Mouse (Mus musculus) layer of hippocampus, postnatal 25 days (tissue): ENCODE measurements at regions not wholly inside any gene's neighbourhood (a gene's known extent, or its start where the extent isn't known, plus 50 kb on each side); places are given as distances from the start of the nearest gene placed in this dataset.
A peak's percentile ranks its signal among the peaks of the same experiment; 100 is the strongest.

ENCODE experiments used
- DNase-seq, 2 experiments: peaks; one replicate each; pipeline ENCODE4 v3.0.0; 2022; ENCODE audit warnings: mixed read lengths in 2 of 2, low spot score in 1 of 2; ENCODE audit errors: extremely low spot score in 1 of 2

GRCm38 (mm10) chr19:6647216-6647615 lies 104.4 kb upstream of the Slc22a12 start:
- no peak for DNase-seq

DNA sequence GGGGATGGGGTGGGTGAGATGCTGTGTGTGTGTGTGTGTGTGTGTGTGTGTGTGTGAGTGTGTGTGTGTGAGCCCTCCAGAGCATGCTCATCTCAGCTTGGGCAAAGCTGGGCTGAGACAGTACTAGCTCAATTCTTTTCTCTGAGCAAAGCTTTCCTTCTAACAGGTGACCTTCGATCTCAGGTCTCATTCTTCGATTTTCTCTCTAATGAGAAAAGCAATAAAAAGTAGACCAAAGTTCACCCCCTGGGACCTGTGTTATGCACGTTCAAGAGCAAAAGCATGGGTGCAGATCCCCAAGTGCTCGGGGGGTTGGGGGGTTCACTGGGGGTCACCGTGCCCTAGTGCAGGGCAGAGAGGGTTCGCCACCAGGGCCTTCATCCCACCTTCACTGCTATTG lies 103.1 kb upstream of the Slc22a12 start:
- no peak for DNase-seq

GRCm38 (mm10) chr19:6644871-6645270 lies 102.0 kb upstream of the Slc22a12 start:
- DNase-seq, result no peak

DNA sequence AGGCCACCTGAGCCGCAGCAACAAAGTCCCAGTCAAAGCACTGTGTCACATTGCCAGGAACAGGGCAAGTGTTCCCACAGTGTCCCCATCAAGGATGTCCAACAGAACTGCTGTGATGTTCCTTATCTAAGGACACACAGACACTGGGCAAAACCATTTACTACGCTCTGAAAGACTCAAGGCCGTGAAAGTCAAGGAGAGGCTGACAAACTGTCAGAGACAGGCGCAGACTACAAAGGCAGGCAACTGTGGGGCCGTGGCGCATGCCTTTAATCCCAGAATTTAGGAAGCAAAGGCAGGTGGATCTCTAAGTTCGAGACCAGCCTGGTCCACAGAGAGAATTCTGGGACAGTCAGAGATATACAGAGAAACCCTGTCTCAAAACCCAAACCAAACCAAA lies 96.8 kb upstream of the Slc22a12 start:
- no peak for DNase-seq

- no peak for DNase-seq
Observed at GRCm38 (mm10) chr19:6633400-6633799, 90.6 kb upstream of the Slc22a12 start.

DNA sequence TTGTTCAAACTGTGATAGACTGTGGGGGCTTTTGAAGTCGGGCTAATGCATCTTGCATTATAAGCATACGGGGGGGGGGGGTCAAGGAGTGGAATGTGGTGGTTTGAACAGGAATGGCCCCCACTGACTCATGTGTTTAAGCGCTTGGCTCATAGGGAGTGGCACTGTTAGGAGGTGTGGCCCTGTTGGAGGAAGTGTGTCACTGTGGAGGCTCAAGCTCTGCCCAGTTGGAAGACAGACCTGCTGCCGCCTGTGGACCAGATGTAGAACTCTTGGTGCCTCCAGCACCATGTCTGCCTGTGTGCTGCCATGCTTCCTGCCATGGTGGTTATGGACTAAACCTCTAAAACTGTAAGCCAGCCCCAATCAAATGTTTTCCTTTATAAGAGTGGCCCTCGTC lies 89.0 kb upstream of the Slc22a12 start:
- no peak for DNase-seq

DNA sequence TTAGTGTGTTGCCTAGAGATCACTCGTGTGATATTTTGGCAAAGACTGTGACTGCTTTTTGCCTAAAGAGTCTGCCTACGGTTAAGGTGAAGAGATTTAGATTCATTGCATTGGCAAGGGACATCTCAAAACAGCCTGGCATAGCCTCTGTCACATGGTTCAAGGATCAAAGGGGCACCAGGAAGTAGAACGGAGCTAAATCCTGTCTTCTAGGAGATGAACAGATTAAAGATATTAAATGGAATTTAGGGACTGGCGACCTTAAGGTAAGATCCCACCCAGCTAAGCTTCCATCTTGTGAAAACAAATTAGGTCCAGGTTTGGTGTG lies 87.7 kb upstream of the Slc22a12 start:
- no peak for DNase-seq

DNA sequence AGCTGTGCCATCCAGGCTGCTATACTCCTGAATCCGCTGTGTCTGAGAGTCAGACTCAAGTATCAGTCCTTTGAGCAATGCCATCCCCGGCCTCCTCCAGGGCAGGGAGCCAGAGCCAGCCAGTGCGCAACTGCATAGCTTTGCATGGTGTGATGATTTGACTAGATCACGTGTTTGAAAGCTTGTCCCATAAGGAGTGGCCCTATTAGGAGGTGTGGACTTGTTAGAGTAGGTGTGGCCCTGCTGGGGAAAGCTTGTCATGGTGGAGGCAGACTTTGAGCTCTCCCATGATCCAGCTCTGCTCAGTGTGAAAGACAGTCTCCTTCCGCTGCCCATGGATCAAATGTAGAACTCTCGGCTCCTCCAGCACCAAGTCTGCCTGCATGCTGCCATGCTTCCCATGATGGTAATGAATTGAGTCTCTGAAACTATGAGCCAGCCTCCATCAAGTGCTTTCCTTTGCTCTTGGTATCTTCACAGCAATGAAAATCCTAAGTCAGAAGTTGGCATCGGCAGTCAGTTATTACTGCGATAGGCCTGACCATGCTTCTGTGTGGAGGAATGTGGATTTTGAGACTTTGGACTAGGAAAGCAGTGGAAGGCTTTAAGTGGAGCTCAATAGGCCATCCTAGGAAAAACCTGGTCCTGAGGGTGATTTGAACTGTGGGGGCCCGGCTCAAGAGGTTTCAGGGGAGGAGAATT lies 87.2 kb upstream of the Slc22a12 start:
- DNase-seq, result no peak

DNA sequence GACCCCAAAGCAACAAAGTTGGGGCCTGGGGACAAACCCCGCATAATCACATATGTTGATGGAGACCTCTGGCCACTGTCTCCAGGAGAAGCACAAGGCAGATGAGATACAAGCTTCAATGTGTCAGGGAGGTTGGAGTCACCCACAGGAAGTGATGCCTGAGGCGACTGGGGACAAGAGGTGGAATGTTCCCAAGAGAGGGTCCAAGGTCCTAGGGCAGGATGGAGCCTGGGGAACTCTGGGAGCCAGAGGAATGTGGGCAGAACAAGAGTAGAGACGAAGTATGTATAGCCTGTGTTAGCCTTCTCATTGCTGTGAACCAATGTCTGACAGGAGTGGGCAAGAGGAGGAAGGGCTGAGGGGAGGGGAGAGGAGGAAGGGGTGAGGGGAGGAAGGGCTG lies 82.7 kb upstream of the Slc22a12 start:
- DNase-seq, result no peak

DNA sequence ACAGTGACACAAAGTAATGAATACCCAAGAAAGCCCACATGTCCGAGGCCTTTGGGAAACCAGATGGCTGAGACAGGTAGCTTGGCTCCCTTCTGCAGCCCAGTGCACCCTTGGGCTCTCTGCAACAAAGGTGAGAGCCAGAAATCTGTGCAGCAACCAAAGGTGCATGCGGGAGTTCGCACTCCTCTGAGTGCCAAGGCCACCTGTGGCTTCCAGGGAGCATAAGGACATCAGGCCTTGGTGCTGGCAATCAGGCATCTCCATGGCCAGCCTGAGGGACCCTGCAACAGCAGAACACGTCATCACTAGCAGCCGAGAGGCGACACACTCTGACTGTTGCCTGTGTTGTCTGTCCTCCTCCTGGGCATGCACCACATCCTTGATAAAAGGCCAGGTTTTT lies 78.2 kb upstream of the Slc22a12 start:
- DNase-seq, result no peak

GRCm38 (mm10) chr19:6619546-6619945 lies 76.7 kb upstream of the Slc22a12 start:
- DNase-seq, result no peak

DNA sequence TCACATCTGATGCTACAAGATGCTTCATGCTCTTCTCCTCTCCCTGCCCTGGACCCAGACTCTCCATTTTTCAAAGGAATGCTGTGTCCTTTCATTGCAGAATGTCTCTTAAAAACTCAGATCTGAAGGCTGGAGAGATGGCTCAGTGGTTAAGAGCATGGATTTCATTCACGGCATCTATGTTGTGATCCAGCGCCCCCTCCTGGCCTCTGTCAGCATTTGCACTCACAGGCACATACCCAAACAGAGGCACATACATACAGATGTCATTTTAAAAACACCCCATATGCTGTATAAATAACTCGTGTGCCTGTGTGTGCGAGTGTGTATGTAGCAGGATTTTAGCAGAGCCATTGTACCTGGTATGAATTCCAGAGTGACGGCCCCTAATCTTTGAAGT lies 73.8 kb upstream of the Slc22a12 start:
- DNase-seq, result no peak

- peak in 1 of 2 experiments; percentile 22 for DNase-seq
Observed at GRCm38 (mm10) chr19:6612441-6612840, 69.6 kb upstream of the Slc22a12 start.

DNA sequence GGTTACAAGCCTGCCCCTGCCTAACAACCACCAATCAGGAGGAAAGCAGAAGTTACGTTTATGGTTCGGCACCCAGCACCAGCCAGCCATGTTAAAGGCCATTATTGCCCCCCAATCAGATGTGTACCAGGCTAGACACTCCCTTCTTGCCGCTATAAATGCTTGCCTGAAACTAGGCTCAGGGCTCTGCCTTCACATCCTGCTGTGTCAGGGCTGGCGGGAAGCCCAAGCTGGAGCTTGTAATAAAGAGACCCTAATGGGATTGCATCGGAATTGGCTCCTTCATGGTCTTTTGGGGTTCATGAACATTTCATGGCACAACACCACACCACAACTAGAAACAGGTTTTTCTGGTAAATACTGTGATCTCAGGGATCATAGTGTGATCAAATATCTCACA lies 69.1 kb upstream of the Slc22a12 start:
- DNase-seq, result no peak

DNA sequence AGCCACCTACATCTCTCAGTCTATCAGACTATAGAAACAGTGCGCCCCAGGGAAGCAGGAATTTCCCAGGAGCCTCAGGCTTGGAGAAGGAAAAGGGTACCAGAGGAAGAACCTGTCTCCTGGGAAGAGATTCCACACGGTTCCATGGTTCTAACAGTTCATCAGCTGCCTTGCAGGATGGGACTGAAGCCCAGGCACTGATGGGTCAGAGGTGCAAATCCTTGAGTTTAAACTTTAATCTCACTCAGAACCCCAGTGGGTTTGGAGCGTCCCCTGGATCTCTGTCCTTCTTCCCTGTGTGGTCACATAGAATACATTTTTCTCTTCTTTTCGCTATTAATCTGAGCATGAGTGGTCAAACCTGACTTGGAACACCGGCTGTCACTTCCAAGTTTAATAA lies 67.9 kb upstream of the Slc22a12 start:
- no peak for DNase-seq

- DNase-seq, result no peak
Observed at GRCm38 (mm10) chr19:6610051-6610450, 67.2 kb upstream of the Slc22a12 start.

DNA sequence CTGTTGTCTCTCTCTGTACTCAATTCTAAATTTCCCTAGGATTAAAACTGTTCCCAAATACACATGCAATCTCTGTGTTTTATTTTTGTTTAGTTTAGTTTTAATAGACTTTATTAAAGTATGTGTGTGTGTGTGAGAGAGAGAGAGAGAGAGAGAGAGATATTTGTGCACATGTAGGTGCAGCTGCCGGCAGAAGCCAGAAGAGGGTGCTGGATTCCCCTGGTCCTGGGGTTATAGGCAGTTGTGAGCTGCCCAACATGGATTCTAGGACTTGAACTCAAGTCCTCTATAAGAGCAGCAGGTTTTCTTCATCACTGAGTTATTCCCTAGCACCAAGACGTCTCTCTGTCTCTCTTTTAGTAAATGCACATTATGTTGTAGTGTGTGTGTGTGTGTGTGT lies 64.7 kb upstream of the Slc22a12 start:
- no peak for DNase-seq

- DNase-seq, result no peak
Observed at GRCm38 (mm10) chr19:6606667-6607066, 63.8 kb upstream of the Slc22a12 start.

DNA sequence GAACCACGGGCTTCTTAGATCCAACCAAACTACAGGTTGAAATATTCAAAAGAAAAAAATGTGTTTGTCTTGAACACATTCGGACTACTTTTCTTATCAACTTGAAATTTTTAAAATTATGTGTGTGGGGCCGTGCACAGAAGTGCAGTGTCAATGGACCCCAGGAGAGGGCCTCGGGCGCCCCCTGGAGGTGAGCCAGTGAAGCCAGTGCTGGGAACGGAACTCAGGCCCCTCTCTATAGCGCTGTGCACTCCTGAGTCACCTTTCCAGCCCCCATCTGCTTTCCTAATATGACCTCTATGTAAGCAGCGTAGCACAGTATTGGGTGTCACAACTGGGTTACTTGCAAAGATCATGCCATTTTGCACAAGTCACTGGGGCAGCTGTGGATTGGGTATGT lies 61.9 kb upstream of the Slc22a12 start:
- peak in 1 of 2 experiments; percentile 15 for DNase-seq

DNA sequence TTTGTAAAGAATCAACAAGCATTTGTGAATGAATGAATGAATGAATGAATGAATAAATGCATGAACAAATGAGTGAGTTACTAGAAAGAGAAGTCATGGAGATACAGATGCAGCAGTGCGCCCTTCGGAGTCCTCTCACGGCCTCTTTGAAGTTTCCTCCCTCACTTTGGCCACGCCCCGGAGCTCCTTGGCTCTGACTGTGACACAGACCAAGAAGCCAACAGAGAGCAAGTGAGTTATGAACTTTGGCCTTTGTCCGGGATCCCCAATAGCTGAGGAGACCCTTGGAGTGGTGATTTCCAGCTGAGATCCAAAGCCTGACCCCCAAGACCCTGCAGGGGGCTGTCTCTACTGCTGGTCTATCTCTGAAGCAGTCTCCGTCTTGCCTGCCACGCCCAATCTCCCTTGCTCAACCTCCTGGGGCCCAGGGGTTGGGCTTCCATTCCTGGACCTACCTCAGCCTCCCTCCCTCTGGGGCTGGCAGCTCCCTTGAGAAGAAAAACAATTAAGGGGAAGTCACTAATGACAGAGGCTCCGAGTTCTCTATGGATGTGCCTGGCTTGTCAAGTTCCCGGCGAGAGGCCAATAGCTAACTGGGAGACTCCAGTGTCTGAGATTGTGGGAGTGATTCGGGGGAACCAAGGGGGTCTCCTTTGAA lies 58.2 kb upstream of the Slc22a12 start:
- no peak for DNase-seq

DNA sequence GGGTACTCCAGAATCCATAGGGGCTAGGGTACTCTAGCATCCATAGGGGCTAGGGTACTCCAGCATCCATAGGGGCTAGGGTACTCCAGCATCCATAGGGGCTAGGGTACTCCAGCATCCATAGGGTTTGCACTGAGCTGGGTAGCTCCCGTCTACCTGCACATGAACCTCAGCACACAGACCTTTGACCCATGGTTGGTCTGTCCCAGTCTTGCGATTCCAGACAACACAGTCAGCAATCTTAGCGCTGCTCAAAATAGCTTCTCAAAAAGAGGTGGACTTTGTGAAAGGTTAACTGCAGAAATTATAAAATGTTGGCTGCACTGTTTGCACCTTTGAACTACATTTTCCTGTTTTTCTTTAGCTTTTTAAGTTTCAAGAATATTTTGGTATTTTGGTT lies 56.4 kb upstream of the Slc22a12 start:
- DNase-seq, result no peak

- DNase-seq, result no peak
Observed at GRCm38 (mm10) chr19:6598186-6598585, 55.4 kb upstream of the Slc22a12 start.

DNA sequence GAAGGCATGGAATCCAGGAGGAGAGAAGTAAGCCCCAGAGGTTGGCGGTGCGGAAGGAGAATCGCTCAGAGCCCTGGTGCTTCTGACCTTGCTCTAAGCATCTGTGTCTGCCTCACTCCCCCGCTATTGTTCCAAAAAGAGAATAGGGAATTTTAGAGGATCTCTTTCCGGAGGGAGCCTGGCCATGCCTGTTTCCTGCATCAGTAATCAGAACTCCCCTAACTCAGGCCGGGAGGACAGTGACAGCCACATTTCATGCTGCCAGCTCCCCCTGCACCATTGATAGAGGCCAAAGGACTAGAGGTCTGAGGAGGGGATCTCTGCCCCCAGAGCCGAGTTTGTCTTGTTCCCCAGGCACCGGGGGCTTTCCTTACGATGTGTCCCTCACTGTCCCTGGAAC lies 53.0 kb upstream of the Slc22a12 start:
- no peak for DNase-seq
